ENCODE assay signal across 9 mouse cellular contexts in the genomic region with DNA sequence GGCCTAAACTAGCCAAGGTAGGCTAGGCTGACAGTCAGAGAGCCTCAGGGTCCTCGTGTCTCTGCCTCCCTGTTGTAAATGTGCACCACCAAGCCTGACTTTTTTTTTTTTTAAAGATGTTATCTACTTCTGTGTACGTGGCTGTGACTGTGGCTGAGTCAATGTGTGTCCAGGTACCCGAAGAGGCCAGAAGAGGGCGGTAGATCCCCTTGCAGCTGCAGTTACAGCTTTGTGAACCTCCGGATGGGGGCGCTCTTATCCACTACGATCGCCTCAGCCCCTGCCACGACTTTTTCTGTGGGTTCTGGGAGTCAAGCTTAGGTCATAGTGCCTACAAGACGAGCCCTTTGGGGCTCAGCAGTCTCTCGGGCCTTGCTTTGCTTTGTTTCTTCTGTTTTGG. TPM values are rescaled to one million over a fixed set of nuclear protein-coding genes. Genes with fewer than 3 reads are reported as not detected.
DNase-seq lines count a peak whose midpoint lies in the region; ATAC-seq lines count a peak whose summit lies in the region.
"Had no signal": no experiment of that assay in that cellular context is flagged by ENCODE, and none has a peak within 500 bp of the region (broad histone marks: within the 10 kb centered on the region; RNA-seq: fewer than 3 reads in every experiment).

No protein-coding gene starts in this region.

- DNase-seq in heart, adult 11 months, result peak; percentile 86
- DNase-seq in heart, adult 9 months (ENCODE audit: low spot score in 2 of 2), result no peak
- DNase-seq in urinary bladder, postnatal 25 days (ENCODE audit: low spot score), result peak; percentile 32
- DNase-seq in urinary bladder, adult 2 months (ENCODE audit: low spot score), result no peak
- DNase-seq in layer of hippocampus, postnatal 14 days (ENCODE audit: low spot score in 2 of 2), result peak; percentile 13 to 25
- peak; percentile 53 for DNase-seq in right cerebral cortex, postnatal 4 days

- ATAC-seq in erythroblast, adult 5-6 weeks (replicated peaks; ENCODE audit: low FRiP score, poor library complexity, severe bottlenecking), result peak; percentile 83; the same call in 1 of the 2 replicates
- no peak for ATAC-seq in frontal cortex, adult (ENCODE audit: low TSS enrichment)

RNA-seq across cellular contexts. Expression of a gene that starts 10.3 kb away (rescaled TPM):
- not detected in 2 replicates for polyA plus RNA-seq in urinary bladder, adult 2 months (2012; rRNA removed)
- total RNA-seq in erythroblast, adult 5-6 weeks (2015; ENCODE audit: low replicate concordance), result not detected in 2 replicates
- total RNA-seq in erythroblast, adult 5-6 weeks (2017; ENCODE audit: low replicate concordance), result not detected in 2 replicates
- not detected for total RNA-seq in layer of hippocampus, postnatal 14 days (2021)
- total RNA-seq: left cerebral cortex, postnatal 10 days had no signal

RNA-seq across cellular contexts. Expression of a gene that starts 43.5 kb away (rescaled TPM):
- polyA plus RNA-seq in urinary bladder, adult 2 months (2012; rRNA removed), result 5.7 and 11.9 TPM in 2 replicates
- total RNA-seq in erythroblast, adult 5-6 weeks (2015; ENCODE audit: low replicate concordance), result 128 and 178 TPM in 2 replicates
- total RNA-seq in erythroblast, adult 5-6 weeks (2017; ENCODE audit: low replicate concordance), result 253 and 303 TPM in 2 replicates
- total RNA-seq in layer of hippocampus, postnatal 14 days (2021), result 1 to 10 TPM; 5.2 to 5.9 TPM

RNA-seq across cellular contexts. Expression of a gene that starts 52.7 kb away (rescaled TPM):
- 1.3 and 1.4 TPM in 2 replicates for polyA plus RNA-seq in urinary bladder, adult 2 months (2012; rRNA removed)
- 1.9 TPM in 1 of 2 replicates, not detected in the other for total RNA-seq in erythroblast, adult 5-6 weeks (2015; ENCODE audit: low replicate concordance)
- total RNA-seq in erythroblast, adult 5-6 weeks (2017; ENCODE audit: low replicate concordance), result not detected in 2 replicates
- total RNA-seq in layer of hippocampus, postnatal 14 days (2021), result 1 to 10 TPM; 4.5 to 5.7 TPM

Comparison
In these comparisons a context has a peak if more than half of its experiments do, and no peak if none do; other contexts are left out.
1. DNase-seq: peak in heart, adult 11 months (single experiment), urinary bladder, postnatal 25 days (single experiment), layer of hippocampus, postnatal 14 days (2 of 2) and right cerebral cortex, postnatal 4 days (single experiment); none in heart, adult 9 months (0 of 2) and urinary bladder, adult 2 months (single experiment).
2. RNA of a gene that starts 43.5 kb away (total RNA-seq): 128 to 303 TPM in erythroblast, adult 5-6 weeks; 5.2 to 5.9 TPM in layer of hippocampus, postnatal 14 days; every median in the first group is over 10 times any median in the second.